8 mouse cellular contexts compared by ENCODE assay signal in genomic region chr17:71551757-71552451, GRCm38 (mm10). TPM values are rescaled to one million over a fixed set of nuclear protein-coding genes. Genes with fewer than 3 reads are reported as not detected.
A peak's percentile ranks its signal among the peaks of the same experiment; 100 is the strongest.
DNase-seq lines count a peak whose midpoint lies in the region; ATAC-seq lines count a peak whose summit lies in the region.

Gene Spdya (plus strand): TSS chr17:71552061.

- under 1% methylated on average over 60 of the region's 78 CpGs for WGBS in hindbrain, embryonic 14.5 days

- no peaks in the 10 kb centered on the region for H3K4me1 ChIP-seq in hindbrain, embryonic 14.5 days (replicated peaks; ENCODE audit: control insufficient read depth, insufficient read depth, low read length)

- peak within 1 kb of the TSS; percentile 94 for H3K4me2 ChIP-seq in hindbrain, embryonic 14.5 days (replicated peaks)

- peak within 1 kb of the TSS; percentile 90 for H3K4me3 ChIP-seq in hindbrain, embryonic 14.5 days (replicated peaks; ENCODE audit: low read length)

- ATAC-seq in hindbrain, embryonic 14.5 days (ENCODE audit: low FRiP score) = peak; percentile 96

- H3K9me3 ChIP-seq in hindbrain, embryonic 14.5 days (ENCODE audit: control insufficient read depth, low read length) = no peaks in the 10 kb centered on the region

- peak within 1 kb of the TSS; percentile 84 for H3K9ac ChIP-seq in hindbrain, embryonic 14.5 days

- H3K36me3 ChIP-seq in hindbrain, embryonic 14.5 days (replicated peaks; ENCODE audit: control insufficient read depth, insufficient read depth) = no peaks in the 10 kb centered on the region

- H3K27me3 ChIP-seq in hindbrain, embryonic 14.5 days (ENCODE audit: control insufficient read depth, insufficient read depth, low read length) = peaks cover 37% of the 10 kb centered on the region

- H3K27ac ChIP-seq in hindbrain, embryonic 14.5 days = peak within 1 kb of the TSS; percentile 68

- DNase-seq in R1 (ENCODE audit: low read depth, low spot score) = peak; percentile 89
- DNase-seq in cerebellum, postnatal 14 days = peak; percentile 90 to 93
- DNase-seq in frontal cortex, postnatal 25 days (ENCODE audit: low spot score in 2 of 2) = peak; percentile 70 to 72
- peak; percentile 83 for DNase-seq in hindbrain, embryonic 14.5 days (ENCODE audit: low spot score)
- DNase-seq in layer of hippocampus, postnatal 25 days (ENCODE audit: extremely low spot score in 1 of 2, low spot score in 1 of 2) = peak; percentile 69 to 70
- DNase-seq in lung, postnatal 14 days = peak; percentile 85
- DNase-seq in retina, adult 2 months (ENCODE audit: low read depth, low spot score) = peak; percentile 77
- DNase-seq in thymus, postnatal 25 days = peak; percentile 78

RNA-seq across cellular contexts. Expression of gene Spdya, which starts in this region (rescaled TPM):
- polyA plus RNA-seq in hindbrain, embryonic 14.5 days (2014; fragmentation: Nextera tagmentation; extraction: Ambion mirVana) = 1.6 and 1.7 TPM in 2 replicates
- 1 to 10 TPM in 1 of 2 experiments, under 1 TPM in 1; 0.75 to 1.1 TPM for total RNA-seq in layer of hippocampus, postnatal 25 days (2021)

Comparison
In these comparisons a context has a peak if more than half of its experiments do, and no peak if none do; other contexts are left out.
1. Peak in every context shown above with its lines: DNase-seq, ATAC-seq, H3K4me3 ChIP-seq and H3K27ac ChIP-seq.